Mouse (Mus musculus): ENCODE results near the gene Hck.

DNA sequence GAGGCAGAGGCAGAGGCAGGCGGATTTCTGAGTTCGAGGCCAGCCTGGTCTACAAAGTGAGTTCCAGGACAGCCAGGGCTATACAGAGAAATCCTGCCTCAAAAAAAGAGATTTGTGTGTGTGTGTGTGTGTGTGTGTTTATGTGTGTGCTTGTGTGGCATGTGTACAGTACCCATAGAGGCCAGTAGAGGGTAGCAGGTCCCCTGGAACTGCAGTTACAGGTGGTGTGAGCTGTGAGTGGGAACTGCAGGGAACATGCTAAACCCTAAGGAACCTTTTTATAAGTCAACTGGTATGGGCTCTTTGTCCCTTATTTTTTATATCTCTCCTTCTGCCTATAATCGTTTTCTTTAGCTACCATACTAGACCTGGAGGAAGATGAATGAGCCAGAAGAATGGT is 49.0 kb downstream of the Hck start:
- TF ChIP-seq ZC3H11A (IDR thresholded peaks at IDR 0.05; ENCODE audit: borderline replicate concordance, low read depth, low read length) (peak; percentile 66; the same call in 1 of the 2 replicates), ZNF384 (IDR thresholded peaks at IDR 0.05; ENCODE audit: low read depth, low read length) (no peak), CHD2 (IDR thresholded peaks at IDR 0.05; ENCODE audit: low read depth, low read length) (no peak), HCFC1 (IDR thresholded peaks at IDR 0.05; ENCODE audit: borderline replicate concordance, insufficient read depth, low read length) (no peak), MAFK (IDR thresholded peaks at IDR 0.05; ENCODE audit: insufficient read depth, low read depth, low read length) (no peak)

All from ES-E14 (cell line).